15 mouse cellular contexts compared by ENCODE assay signal in genomic region chr2:92980165-92980564, GRCm38 (mm10).
DNase-seq lines count a peak whose midpoint lies in the region; ATAC-seq lines count a peak whose summit lies in the region.
"Had no signal": no experiment of that assay in that cellular context is flagged by ENCODE, and none has a peak within 500 bp of the region (broad histone marks: within the 10 kb centered on the region; RNA-seq: fewer than 3 reads in every experiment).

No protein-coding gene starts in this region.

- ATAC-seq in liver, embryonic 11.5 days (replicated peaks; ENCODE audit: low FRiP score), result no peak
- no peak for ATAC-seq in forebrain, embryonic 11.5 days (replicated peaks; ENCODE audit: low FRiP score)
- ATAC-seq: activated CD4-positive, CD25-positive, alpha-beta regulatory T cell, adult 4 months had no signal

- peak overlapping the region; percentile 36 for H3K4me2 ChIP-seq in liver, embryonic 11.5 days
- H3K4me2 ChIP-seq in forebrain, embryonic 11.5 days (ENCODE audit: low read depth, low read length, severe bottlenecking), result no peak overlapping the region
- H3K4me2 ChIP-seq: hindbrain, embryonic 15.5 days; stomach, embryonic 15.5 days had no signal

- no peak overlapping the region for H3K4me3 ChIP-seq in liver, embryonic 11.5 days (ENCODE audit: low read depth, low read length)
- H3K4me3 ChIP-seq in forebrain, embryonic 11.5 days (ENCODE audit: low read depth, low read length), result no peak overlapping the region
- H3K4me3 ChIP-seq: hindbrain, embryonic 15.5 days; stomach, embryonic 15.5 days had no signal

- H3K27me3 ChIP-seq in liver, embryonic 11.5 days (replicated peaks; ENCODE audit: control insufficient read depth, insufficient read depth, low read length), result no peaks in the 10 kb centered on the region
- H3K27me3 ChIP-seq in forebrain, embryonic 11.5 days (ENCODE audit: control insufficient read depth, insufficient read depth, low read length), result no peaks in the 10 kb centered on the region
- H3K27me3 ChIP-seq: hindbrain, embryonic 15.5 days; stomach, embryonic 15.5 days had no signal

- no peak overlapping the region for H3K27ac ChIP-seq in liver, embryonic 11.5 days (ENCODE audit: low read depth, low read length)
- no peak overlapping the region for H3K27ac ChIP-seq in forebrain, embryonic 11.5 days (ENCODE audit: low read depth, low read length)
- H3K27ac ChIP-seq: hindbrain, embryonic 15.5 days; stomach, embryonic 15.5 days had no signal

- peaks cover 36% of the 10 kb centered on the region for H3K4me1 ChIP-seq in liver, embryonic 11.5 days (replicated peaks; ENCODE audit: control insufficient read depth, insufficient read depth, low read length)
- no peaks in the 10 kb centered on the region for H3K4me1 ChIP-seq in forebrain, embryonic 11.5 days (replicated peaks; ENCODE audit: control insufficient read depth, insufficient read depth, low read length)
- H3K4me1 ChIP-seq: hindbrain, embryonic 15.5 days had no signal

- H3K9me3 ChIP-seq in liver, embryonic 11.5 days (ENCODE audit: control insufficient read depth, low read length), result no peaks in the 10 kb centered on the region
- no peaks in the 10 kb centered on the region for H3K9me3 ChIP-seq in forebrain, embryonic 11.5 days (ENCODE audit: control insufficient read depth, low read length)
- H3K9me3 ChIP-seq: hindbrain, embryonic 15.5 days; stomach, embryonic 15.5 days had no signal

- H3K9ac ChIP-seq in liver, embryonic 11.5 days (ENCODE audit: low read depth, low read length), result no peak overlapping the region
- no peak overlapping the region for H3K9ac ChIP-seq in forebrain, embryonic 11.5 days (ENCODE audit: low read length)
- H3K9ac ChIP-seq: hindbrain, embryonic 15.5 days; stomach, embryonic 15.5 days had no signal

- peak; percentile 28 for DNase-seq in adrenal gland, postnatal 10 days
- no peak for DNase-seq in adrenal gland, postnatal 4 days (ENCODE audit: low spot score in 2 of 2)
- peak; percentile 37 to 62 for DNase-seq in lung, adult 18-20 months
- no peak for DNase-seq in lung, postnatal 14 days
- DNase-seq in liver, embryonic 11.5 days (ENCODE audit: low spot score), result no peak
- DNase-seq in right cerebral cortex, postnatal 25 days, result no peak
- DNase-seq in cerebellum, adult 8-10 months, result no peak
- DNase-seq in forebrain, embryonic 11.5 days (ENCODE audit: low spot score), result no peak
- DNase-seq: cerebellum, adult 18-20 months; gastrocnemius, postnatal 14 days; kidney, adult 18-20 months; kidney, postnatal 14 days had no signal

- peaks cover 2% of the 10 kb centered on the region; the same call in 1 of the 2 replicates for H3K36me3 ChIP-seq in liver, embryonic 11.5 days (ENCODE audit: control insufficient read depth, insufficient read depth, low read length)
- H3K36me3 ChIP-seq in forebrain, embryonic 11.5 days (ENCODE audit: control insufficient read depth, insufficient read depth, low read length), result no peaks in the 10 kb centered on the region

- 74% methylated on average over 10 of the region's 10 CpGs for WGBS in liver, embryonic 11.5 days
- WGBS in forebrain, embryonic 11.5 days, result 91% methylated on average over 10 of the region's 10 CpGs

Comparison
In these comparisons a context has a peak if more than half of its experiments do, and no peak if none do; other contexts are left out.
1. DNase-seq: peak in adrenal gland, postnatal 10 days (single experiment) and lung, adult 18-20 months (2 of 2); none in adrenal gland, postnatal 4 days (0 of 2), lung, postnatal 14 days (single experiment), liver, embryonic 11.5 days (single experiment), right cerebral cortex, postnatal 25 days (single experiment), cerebellum, adult 8-10 months (single experiment) and forebrain, embryonic 11.5 days (single experiment).